Mouse (Mus musculus) 3T3-L1 (cell line): Measurements from ENCODE around the gene Emx1.

ENCODE experiments used
- DNase-seq: peaks from one replicate; pipeline ENCODE4 v3.0.0-alpha.2; 2015; ENCODE audit warnings: low read depth, low spot score

Gene Emx1

DNA sequence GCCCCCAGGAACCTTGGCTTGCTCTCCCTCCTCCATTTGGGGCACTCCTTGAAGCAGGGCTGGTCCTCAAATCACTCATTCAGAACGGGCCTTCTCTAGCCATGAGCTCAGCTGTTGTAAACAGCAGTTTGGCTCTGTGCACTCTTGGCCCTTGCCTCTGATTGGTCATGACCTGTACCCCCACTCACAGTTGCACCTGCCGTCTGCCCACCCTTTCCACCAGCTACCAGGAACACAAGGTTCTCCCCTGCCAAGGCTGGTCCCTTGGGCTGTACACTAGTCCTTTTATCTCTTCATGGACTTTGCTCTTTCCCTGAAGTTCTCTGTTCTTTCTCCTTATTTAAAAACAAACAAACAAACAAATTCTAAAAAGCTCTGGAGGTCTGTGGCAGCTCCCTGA lies 40.3 kb downstream of the Emx1 start:
- DNase-seq: no peak

GRCm38 (mm10) chr6:85230762-85231161 lies 43.5 kb downstream of the Emx1 start:
- DNase-seq: no peak

GRCm38 (mm10) chr6:85231469-85231868 lies 44.2 kb downstream of the Emx1 start:
- DNase-seq: no peak

DNA sequence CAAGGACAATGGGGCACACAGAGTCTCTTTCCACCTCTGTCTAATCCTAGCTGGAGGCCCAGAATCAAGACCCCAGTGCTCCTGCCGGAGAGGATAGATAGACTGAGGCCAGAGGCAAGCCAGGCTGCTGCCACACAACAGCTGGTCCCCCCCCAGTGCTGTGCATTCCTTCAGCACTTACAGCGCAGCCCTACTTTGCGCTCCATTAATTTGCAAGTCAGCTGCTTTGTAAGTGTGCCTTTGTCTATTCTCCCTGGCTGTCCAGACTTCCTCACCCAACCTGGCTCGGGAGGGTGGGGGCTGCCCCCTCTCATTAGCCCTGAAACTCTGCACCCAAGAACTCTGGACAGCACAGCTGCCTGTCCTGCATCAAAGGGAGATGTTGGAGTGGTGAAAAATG lies 44.8 kb downstream of the Emx1 start:
- DNase-seq: no peak

DNA sequence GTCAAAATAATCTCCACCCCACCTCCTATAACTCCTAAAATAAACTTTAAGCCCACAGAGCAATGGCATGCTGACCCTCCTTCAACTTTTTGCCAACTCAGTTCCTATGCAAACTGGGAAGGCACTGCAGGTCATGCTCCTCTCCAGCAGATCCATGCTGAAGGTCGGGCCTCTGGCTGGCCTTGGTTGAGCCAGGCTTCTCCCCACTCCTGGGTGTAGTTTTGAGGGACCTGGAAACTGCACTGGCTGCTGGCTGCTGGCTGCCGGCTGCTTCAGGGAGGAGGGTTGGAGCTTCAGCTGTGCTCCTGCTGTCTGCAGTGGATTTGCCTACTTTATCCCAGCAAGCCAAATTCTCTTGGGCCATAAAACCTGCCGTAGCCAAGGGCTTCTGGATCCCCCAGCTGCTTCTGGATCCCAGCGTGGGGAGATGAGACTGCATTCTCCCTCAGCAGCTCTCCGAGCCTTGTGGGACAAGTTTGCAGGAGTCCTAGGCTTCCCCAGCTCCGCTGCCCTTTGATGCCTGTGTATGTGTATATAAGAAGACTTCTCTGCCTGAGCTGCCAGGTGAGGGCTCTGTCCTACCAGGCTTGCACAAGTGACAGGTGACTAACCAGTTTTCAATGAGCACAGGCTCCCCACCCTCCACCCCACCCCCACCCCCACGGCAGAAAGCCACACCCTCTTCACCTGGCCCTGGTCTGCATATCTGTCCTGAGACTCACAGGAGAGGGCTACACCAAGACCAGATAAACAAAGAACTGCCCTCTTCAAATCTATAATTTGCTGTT lies 45.8 kb downstream of the Emx1 start:
- no peak for DNase-seq

DNA sequence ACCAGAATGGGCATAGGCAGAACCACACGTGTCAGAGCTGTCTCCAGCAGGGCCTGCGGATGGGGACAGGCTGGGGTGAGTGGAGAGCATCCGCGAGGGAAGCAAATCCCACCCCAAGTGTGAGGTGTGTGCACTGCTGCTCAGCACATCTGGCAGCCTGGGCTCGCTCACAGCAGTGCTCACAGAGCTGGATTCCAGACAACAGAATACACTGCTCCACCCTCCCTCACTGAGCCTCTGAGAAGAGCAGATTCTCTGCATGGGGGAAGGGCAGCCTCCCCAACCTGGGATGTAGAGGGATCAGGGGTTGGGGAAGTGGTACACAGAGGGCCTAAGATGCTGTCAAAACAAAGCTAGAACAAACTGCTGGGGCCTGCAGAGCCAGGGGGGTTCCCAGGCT lies 47.6 kb downstream of the Emx1 start:
- DNase-seq: no peak

GRCm38 (mm10) chr6:85237001-85237400 lies 49.8 kb downstream of the Emx1 start:
- peak; percentile 42 for DNase-seq

GRCm38 (mm10) chr6:85237595-85238337 lies 50.5 kb downstream of the Emx1 start:
- DNase-seq: no peak

DNA sequence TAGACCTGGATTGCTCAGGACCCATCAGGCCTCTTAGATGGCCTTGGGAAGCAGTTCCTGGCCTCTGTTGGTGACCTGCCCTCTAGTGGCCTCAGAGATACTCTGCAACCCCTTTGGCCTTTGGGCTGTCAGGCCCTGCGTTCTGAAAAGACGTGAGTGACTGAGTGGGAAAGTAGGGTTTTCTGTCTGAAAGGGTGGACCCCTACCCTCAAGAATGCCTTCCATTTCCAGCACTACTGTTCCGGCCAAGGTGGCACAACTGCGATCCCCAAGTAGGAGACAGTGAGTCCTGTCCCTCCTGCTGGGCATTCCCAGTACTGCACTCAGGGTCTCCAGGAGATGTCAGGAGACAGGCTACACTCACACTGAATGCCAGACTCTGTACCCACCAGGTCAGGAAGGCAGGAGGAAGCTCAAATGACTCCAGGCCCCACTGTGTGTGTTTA lies 51.8 kb downstream of the Emx1 start:
- DNase-seq: peak; percentile 77

DNA sequence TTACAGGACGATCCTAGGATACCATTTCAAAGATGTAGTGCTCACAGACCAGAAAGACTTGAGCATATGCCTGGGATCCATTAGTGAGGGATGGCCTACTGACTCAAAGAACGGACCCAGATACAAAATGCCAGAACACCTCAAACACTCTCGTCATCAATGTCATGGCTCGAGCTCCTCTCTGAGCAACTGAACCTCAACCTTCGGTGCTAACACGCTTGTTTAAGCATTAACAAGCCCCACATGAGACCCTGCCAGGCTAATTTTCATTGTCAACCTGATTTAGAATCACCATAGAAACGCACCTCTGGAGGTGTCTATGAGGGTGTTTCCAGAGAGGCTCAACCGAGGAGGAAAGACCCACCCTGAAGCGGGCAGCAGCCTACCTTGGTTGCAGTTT lies 62.6 kb downstream of the Emx1 start:
- no peak for DNase-seq

- no peak for DNase-seq
Observed at GRCm38 (mm10) chr6:85250811-85251241, 63.6 kb downstream of the Emx1 start.

DNA sequence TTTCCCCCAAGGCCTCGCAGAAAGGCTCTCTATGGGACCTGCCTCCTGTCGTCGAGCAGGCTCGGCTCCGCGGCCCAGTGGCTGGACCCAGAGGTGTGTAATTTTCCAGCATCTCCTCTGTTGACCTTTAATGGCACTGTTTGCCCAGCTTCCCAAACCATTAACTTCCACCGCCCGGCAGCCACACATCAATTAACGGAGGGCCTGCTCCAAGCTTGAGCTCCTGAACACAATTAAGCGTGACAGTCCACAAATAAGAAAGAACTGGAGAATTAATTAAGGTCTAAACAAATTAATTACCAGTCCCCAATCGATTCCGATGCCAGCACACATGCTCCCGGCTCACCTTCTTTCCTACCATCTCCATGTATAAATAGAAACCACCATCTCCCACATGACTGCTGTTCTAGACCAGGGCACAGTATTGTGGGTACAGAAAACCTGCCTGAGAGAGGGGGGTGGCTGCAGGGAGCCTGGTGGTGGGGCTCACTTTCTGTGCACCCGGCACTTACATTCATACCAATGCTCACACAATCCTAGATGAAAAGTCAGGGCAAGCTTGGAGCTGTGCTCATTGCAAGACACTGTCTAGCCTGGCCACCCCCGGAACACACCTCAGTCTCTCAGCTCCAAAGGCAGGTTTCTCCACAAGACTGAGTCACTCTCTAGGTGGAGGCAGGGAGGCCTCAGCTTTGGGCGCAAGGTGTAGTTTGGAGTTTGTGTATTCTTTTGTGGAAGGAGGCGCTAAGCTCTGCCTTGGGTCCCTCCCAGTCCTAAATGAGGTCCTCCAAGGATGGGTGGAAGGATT lies 65.2 kb downstream of the Emx1 start:
- no peak for DNase-seq

DNA sequence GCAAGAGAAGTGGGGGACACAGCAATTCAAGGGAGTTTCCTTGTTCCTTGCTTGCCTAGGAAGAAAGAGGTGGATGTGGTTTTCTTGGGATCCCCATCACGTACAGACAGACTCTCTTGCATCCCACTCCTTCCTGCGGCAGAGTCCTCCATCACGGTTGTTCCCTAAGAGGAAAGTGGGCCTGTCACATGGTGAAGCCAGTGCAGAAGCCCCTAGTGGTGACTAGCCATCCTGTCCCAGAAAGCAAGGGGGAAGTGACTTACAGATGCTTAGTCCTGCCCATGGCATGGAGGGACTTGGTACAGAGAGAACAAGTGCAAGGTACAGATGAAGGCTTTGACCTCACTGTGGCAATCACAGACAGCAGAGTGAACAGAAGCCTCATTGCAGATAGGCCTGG lies 66.0 kb downstream of the Emx1 start:
- DNase-seq: no peak
